Mouse (Mus musculus) left cerebral cortex, postnatal 10 days (tissue): ENCODE measurements around the gene Pcgf2. TPM values are rescaled to one million over a fixed set of nuclear protein-coding genes. Genes with fewer than 3 reads are reported as not detected.
"Not testable (repeated sequence)": the region's sequence is repeated elsewhere in the genome, so short reads cannot be mapped to it uniquely, and the experiment has no call there.

ENCODE experiments used
- DNase-seq, 2 experiments: peaks; one replicate each; pipeline ENCODE4 v3.0.0; 2021 to 2022; ENCODE audit warnings: low spot score in 2 of 2, mixed read lengths in 1 of 2; ENCODE audit errors: extremely low spot score in 1 of 2
- intact Hi-C: fragments of 180-260 bp; cut with DNase I; formaldehyde crosslinking; loops from one replicate; pipeline ENCODE4 v1.15.1; 2025
- total RNA-seq, 2 experiments: library from RNA; stranded (reverse); gene quantifications; 2 replicates each; pipeline ENCODE4 v1.2.3; 2021

Gene Pcgf2
- total RNA-seq, 2 experiments from 2014 or later, result 48.3 to 51.6 TPM

DNA sequence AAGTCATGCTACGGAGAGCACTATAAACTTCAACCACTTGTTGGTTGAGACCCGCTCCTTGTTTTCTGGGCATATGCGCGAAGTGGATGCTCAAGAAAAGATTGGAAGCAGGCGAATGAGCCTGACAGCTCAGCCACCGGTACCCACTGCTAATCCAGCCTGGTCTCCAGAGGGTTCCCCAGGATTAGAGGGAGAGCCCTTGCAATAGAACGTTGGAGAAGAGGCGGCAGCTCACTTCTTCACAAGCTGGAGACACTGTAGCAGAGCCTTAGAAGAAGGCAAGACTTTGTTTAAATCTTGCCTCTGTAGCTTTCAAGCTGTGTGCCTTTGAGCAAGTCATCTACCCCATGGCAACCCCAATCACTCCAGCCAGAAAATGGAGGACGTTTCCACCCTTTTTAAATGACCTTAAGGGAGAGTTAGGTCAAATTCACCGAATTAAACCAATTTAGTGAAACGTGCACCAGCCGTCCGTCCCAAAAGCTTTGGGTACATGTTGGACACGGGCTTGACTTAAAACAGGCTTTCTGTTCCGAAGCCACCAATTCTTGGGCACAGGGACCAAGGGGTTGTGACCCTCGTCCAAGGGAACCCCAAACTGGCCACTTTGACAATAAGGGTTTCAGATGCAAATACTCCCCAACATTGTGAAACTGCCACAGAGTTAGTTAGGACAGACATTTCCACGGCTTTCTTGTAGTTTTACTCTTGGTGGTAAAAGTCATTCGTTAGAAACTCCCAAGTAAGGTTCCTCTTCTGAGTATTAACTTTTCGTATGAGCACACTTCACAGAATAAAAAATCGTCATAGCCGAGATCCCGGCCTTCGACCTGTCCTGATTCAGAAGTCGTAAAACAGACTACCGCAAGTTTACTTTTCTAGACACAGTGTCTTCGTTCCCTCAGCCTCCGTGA is 39.3 kb downstream of the Pcgf2 start:
- DNase-seq, result no peak
- intact Hi-C loops, result loop anchor here (5.0 kb wide), 1 partner anchor 36 kb away; no protein-coding TSS in a partner anchor

DNA sequence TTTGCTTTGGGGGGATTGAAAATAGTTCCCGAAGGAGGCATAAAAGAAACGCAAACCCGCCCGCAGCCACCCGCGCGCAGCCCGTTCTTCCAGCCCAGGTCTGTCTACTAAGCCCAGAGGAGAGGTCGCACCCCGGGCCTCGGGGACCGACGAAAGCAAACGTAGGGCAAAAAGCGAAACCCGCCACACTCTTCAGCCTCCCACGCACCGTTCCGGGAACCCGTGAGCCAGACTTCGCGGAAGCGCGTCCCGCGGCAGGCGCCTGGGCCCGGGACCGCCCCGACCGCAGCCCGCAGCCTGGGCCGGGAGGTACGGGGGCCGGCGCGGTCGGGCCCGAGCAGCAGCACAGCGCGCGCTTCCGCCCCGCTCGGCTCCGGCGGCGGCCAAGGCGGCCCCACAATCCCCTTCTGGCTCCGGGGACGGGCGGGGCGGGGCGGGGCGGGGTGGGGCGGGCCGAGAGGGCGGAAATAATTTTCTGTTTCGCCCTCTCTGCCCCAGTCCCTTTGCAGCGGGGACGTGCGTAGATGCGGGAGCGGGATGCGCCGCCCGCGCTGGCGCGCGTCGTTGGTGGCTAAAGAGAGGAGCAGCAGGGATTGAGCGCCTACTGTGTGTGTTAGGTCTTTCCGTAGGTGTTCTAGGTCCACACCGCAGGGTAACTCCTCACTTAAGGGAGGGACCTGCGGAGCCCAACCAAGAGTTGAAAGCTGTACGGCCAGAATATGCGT is 40.1 kb downstream of the Pcgf2 start:
- intact Hi-C loops, result loop anchor here (5.0 kb wide), 1 partner anchor 37 kb away; no protein-coding TSS in a partner anchor

GRCm38 (mm10) chr11:97659267-97659989 is 40.9 kb downstream of the Pcgf2 start:
- intact Hi-C loops, result no loop called here
- DNase-seq, result no peak

More for the DNA sequence above, 40.1 kb downstream of the Pcgf2 start:
- peak; percentile 43 to 87 for DNase-seq

DNA sequence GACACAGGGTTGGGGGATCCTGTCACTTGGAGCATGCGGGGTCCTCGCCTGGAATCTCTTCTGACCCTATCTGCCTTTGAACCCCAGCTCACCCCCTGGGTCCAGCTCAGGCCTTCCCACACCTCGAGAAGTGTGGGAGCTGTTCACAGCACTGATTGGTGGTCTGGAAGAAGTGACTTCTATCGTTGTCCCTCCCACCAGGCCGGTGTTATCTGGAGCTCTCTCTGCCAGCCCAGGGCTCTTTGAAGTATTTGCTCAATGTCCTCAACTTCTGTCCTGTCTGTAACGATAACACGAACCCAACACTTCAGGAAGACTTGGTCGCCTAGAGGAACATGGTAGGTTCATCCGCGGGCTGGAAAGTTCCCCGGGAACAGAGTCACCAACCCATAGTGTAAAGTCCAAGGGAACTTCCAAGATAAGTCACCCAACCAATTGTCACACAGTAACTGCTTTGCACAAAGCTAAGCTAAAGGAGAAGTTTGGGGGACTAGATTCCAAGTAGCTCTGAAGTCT is 41.5 kb downstream of the Pcgf2 start:
- no peak for DNase-seq
- intact Hi-C loops, result no loop called here

DNA sequence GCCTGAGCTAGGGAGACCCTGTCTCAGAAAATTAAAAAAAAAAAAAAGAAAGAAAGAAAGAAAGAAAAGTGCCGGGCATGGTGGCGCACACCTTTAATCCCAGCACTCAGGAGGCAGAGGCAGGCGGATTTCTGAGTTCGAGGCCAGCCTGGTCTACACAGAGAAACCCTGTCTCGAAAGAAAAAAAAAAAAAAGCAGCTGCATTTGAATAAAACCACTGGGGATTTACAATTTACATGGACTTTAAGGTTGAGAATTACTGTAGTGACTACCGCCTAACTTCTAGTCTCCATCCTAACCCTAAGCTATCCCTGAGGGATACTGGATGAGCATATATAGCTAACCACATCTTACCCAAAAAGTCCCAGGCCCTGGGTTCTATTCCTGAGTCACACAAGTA is 42.3 kb downstream of the Pcgf2 start:
- intact Hi-C loops, DNase-seq: not testable (repeated sequence)

GRCm38 (mm10) chr11:97657184-97657945 is 42.9 kb downstream of the Pcgf2 start:
- no peak for DNase-seq
- intact Hi-C loops, result no loop called here

- intact Hi-C loops, result no loop called here
- DNase-seq, result no peak
Observed at GRCm38 (mm10) chr11:97656269-97656971, 43.9 kb downstream of the Pcgf2 start.

GRCm38 (mm10) chr11:97654210-97654609 is 46.1 kb downstream of the Pcgf2 start:
- intact Hi-C loops, result no loop called here
- no peak for DNase-seq

DNA sequence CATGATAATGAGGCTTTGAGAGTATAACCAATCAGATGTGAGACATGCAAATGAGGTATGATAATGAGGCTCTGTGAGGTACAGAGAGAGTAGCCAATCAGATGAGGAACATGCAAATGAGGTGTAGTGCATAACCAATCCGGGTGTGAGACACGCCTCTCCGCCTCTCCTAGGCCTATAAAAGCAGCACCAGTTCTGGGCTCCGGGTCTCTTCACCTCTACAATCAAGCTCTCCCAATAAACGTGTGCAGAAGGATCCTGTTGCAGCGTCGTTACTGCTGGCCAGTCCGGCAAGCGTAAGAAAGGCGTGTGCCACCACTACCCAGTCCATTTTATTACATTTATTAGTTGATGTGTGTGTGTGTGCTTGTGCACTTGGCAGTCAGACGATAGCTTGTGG is 46.9 kb downstream of the Pcgf2 start:
- DNase-seq, intact Hi-C loops: not testable (repeated sequence)

GRCm38 (mm10) chr11:97650341-97650740 is 50.0 kb downstream of the Pcgf2 start:
- intact Hi-C loops, result no loop called here
- DNase-seq, result no peak

- intact Hi-C loops, result loop anchor here (5.0 kb wide), 1 partner anchor 44 kb away; no protein-coding TSS in a partner anchor
- DNase-seq, result not testable (repeated sequence)
Observed at GRCm38 (mm10) chr11:97648541-97648940, 51.8 kb downstream of the Pcgf2 start.

DNA sequence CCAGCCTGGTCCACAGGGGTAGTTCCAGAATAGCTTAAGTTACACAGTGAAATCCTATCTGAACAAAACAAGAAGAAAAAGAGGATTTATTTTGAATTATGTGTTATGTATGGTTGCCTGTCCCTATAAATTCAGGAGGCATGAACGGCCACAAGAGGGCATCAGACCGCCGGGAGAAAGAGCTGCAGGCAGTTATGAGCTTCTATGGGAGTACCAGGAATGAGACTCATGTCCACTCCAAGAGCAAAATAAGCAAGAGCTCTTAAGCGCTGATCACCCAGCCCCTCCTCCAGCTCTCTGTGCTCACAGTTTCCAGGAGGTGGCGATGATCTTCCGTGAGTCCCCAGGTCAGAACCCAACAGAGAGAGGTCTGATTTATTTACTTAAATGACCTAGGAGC is 55.5 kb downstream of the Pcgf2 start:
- DNase-seq, result peak in 1 of 2 experiments; percentile 73
- intact Hi-C loops, result loop anchor here (5.0 kb wide), 1 partner anchor 47 kb away; no protein-coding TSS in a partner anchor

GRCm38 (mm10) chr11:97643380-97644055 is 56.8 kb downstream of the Pcgf2 start:
- DNase-seq, result no peak
- intact Hi-C loops, result no loop called here

DNA sequence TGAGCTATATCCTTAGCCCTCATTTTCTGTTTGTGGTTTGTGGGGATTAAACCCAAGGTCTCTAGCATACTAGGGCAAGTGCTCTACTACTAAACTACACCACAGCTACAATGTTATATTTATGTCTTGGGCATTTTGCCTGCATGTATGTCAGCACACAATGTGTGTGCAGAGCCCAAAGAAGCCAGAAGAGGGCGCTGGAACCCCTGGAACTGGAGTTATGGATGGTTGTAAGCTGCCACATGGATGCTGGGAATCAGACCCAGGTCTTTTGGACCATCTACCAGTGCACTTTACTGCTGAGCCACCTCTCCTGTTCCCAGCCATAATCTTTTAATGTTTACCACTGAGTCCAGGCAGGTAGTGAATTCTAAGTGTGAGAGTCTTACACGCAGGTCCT is 57.6 kb downstream of the Pcgf2 start:
- intact Hi-C loops, result no loop called here
- no peak for DNase-seq

DNA sequence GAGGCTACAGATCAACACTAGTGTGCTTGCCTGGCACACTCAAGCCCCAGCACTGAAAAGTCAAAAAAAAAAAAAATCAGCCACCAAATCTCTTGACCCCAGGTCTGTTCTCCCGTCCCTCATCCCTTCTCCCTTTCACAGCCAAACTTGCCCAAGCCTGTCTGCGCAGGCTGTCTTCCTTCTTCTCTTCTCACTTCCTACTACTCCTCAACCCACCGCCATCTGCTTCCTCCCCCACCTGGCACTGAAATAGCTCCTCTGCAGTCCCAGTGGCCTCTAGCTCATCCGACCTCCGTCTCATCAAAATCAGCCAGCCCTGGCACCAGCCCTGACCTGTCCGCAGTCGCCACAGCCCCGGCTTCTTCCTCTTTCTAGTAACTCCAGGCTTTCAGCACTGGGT is 58.6 kb downstream of the Pcgf2 start:
- peak in 1 of 2 experiments; percentile 50 for DNase-seq
- intact Hi-C loops, result no loop called here
